ENCODE assay signal across 20 mouse cellular contexts in genomic region chr3:65603392-65604055, GRCm38 (mm10).
DNase-seq lines count a peak whose midpoint lies in the region; ATAC-seq and TF ChIP-seq lines count a peak whose summit lies in the region.
"Had no signal": no experiment of that assay in that cellular context is flagged by ENCODE, and none has a peak within 500 bp of the region (broad histone marks: within the 10 kb centered on the region; RNA-seq: fewer than 3 reads in every experiment).

No protein-coding gene starts in this region.

- no peak for TF ChIP-seq CTCF in layer of hippocampus, adult 2 months (conservative IDR thresholded peaks at IDR 0.05)

- DNase-seq in heart, postnatal 36 days, result no peak
- DNase-seq in lung, postnatal 36 days, result peak; percentile 34
- no peak for DNase-seq in lung, postnatal 14 days
- no peak for DNase-seq in ES-E14 (ENCODE audit: low read depth, low spot score)
- DNase-seq in induced T-regulatory cell, adult 2 months (ENCODE audit: low read depth), result peak; percentile 20
- no peak for DNase-seq in B cell, adult 2 months
- no peak for DNase-seq in layer of hippocampus, adult 2 months (ENCODE audit: low spot score in 2 of 2)
- DNase-seq: adrenal gland, postnatal 14 days; cerebellum, adult 8-10 months; gastrocnemius, postnatal 25 days; kidney, adult 11 months; kidney, postnatal 36 days; lung, postnatal 4 days; spleen, adult 18-20 months; thymus, postnatal 4 days had no signal

- WGBS in heart, embryonic 14.5 days, result 13% methylated on average over 4 of the region's 4 CpGs

- peak overlapping the region; percentile 50 for H3K4me2 ChIP-seq in heart, embryonic 14.5 days (ENCODE audit: low read length)
- H3K4me2 ChIP-seq: limb, embryonic 12.5 days; liver, embryonic 15.5 days; midbrain, embryonic 12.5 days had no signal

- no peak overlapping the region for H3K4me3 ChIP-seq in heart, embryonic 14.5 days (ENCODE audit: control insufficient read depth in 1 of 2, insufficient read depth in 1 of 2, low read depth in 1 of 2, low read length in 2 of 2)
- H3K4me3 ChIP-seq in ES-E14 (ENCODE audit: insufficient read depth in 1 of 2, low read depth in 1 of 2, low read length in 2 of 2, poor library complexity in 1 of 2, severe bottlenecking in 1 of 2), result no peak overlapping the region
- no peak overlapping the region for H3K4me3 ChIP-seq in layer of hippocampus, adult 2 months
- H3K4me3 ChIP-seq: limb, embryonic 12.5 days; liver, embryonic 15.5 days; midbrain, embryonic 12.5 days had no signal

- no peaks in the 10 kb centered on the region for H3K9me3 ChIP-seq in heart, embryonic 14.5 days (ENCODE audit: control insufficient read depth, low read length)
- no peaks in the 10 kb centered on the region for H3K9me3 ChIP-seq in ES-E14 (ENCODE audit: control insufficient read depth, insufficient read depth, low read depth, low read length)
- H3K9me3 ChIP-seq: limb, embryonic 12.5 days; liver, embryonic 15.5 days; midbrain, embryonic 12.5 days had no signal

- H3K9ac ChIP-seq in heart, embryonic 14.5 days (ENCODE audit: low read length), result no peak overlapping the region
- no peak overlapping the region for H3K9ac ChIP-seq in ES-E14 (ENCODE audit: insufficient read depth, low read depth, low read length, poor library complexity, severe bottlenecking)
- H3K9ac ChIP-seq: limb, embryonic 12.5 days; liver, embryonic 15.5 days; midbrain, embryonic 12.5 days had no signal

- 0 out of 2 replicates have a peak, but pooled peaks have one; percentile 50 for ATAC-seq in heart, embryonic 14.5 days (ENCODE audit: insufficient number of reproducible peaks, insufficient read depth, low FRiP score, low read depth)
- ATAC-seq: forebrain, embryonic 16.5 days had no signal

- H3K4me1 ChIP-seq in heart, embryonic 14.5 days (ENCODE audit: control insufficient read depth in 2 of 2, insufficient read depth in 2 of 2, low read length in 2 of 2), result peaks cover 5 to 22% of the 10 kb centered on the region in 2 experiments; a peak in 3 of 4 replicates
- no peaks in the 10 kb centered on the region for H3K4me1 ChIP-seq in ES-E14 (ENCODE audit: control insufficient read depth in 2 of 2, insufficient read depth in 2 of 2, low read length in 2 of 2, poor library complexity in 1 of 2)
- H3K4me1 ChIP-seq: limb, embryonic 12.5 days; liver, embryonic 15.5 days; midbrain, embryonic 12.5 days had no signal

- H3K27me3 ChIP-seq in heart, embryonic 14.5 days (ENCODE audit: control insufficient read depth, insufficient read depth, low read length), result no peaks in the 10 kb centered on the region
- H3K27me3 ChIP-seq: limb, embryonic 12.5 days; liver, embryonic 15.5 days; midbrain, embryonic 12.5 days had no signal

- no peaks in the 10 kb centered on the region for H3K36me3 ChIP-seq in heart, embryonic 14.5 days (ENCODE audit: control insufficient read depth, insufficient read depth, low read length)
- H3K36me3 ChIP-seq in ES-E14 (ENCODE audit: control insufficient read depth, insufficient read depth, low read length, poor library complexity, severe bottlenecking), result no peaks in the 10 kb centered on the region
- H3K36me3 ChIP-seq: limb, embryonic 12.5 days; liver, embryonic 15.5 days; midbrain, embryonic 12.5 days had no signal

- intact Hi-C loops in heart, postnatal 36 days (cut with DNase I), result no loop called here

- no peak overlapping the region for H3K27ac ChIP-seq in heart, embryonic 14.5 days (replicated peaks in 1 of 2; ENCODE audit: control insufficient read depth in 1 of 2, insufficient read depth in 1 of 2, low read depth in 2 of 2, low read length in 2 of 2)
- H3K27ac ChIP-seq in ES-E14 (ENCODE audit: insufficient read depth, low read depth, low read length, poor library complexity, severe bottlenecking), result no peak overlapping the region
- no peak overlapping the region for H3K27ac ChIP-seq in layer of hippocampus, adult 2 months
- H3K27ac ChIP-seq: limb, embryonic 12.5 days; liver, embryonic 15.5 days; midbrain, embryonic 12.5 days had no signal

- in situ Hi-C loops in ES-E14 (cut with MboI; ENCODE audit: low sequenced_read_pairs in 2 of 2, unreplicated experiment in 2 of 2), result no loop called here

TF ChIP-seq in ES-E14, 5 proteins besides CTCF, POLR2A, EP300 and RAD21:
- no peak for TF ChIP-seq CHD2 (IDR thresholded peaks at IDR 0.05; ENCODE audit: low read depth, low read length)
- peak; percentile 51; the same call in 1 of the 2 replicates for TF ChIP-seq ZNF384 (IDR thresholded peaks at IDR 0.05; ENCODE audit: low read depth, low read length)

Comparison
In these comparisons a context has a peak if more than half of its experiments do, and no peak if none do; other contexts are left out.
1. DNase-seq: peak in lung, postnatal 36 days (single experiment) and induced T-regulatory cell, adult 2 months (single experiment); none in heart, postnatal 36 days (0 of 2), lung, postnatal 14 days (single experiment), ES-E14 (single experiment), B cell, adult 2 months (0 of 2) and layer of hippocampus, adult 2 months (0 of 2).